Mouse (Mus musculus): ENCODE measurements around the gene Gm8720.
"Not testable (repeated sequence)": the region's sequence is repeated elsewhere in the genome, so short reads cannot be mapped to it uniquely, and the experiment has no call there.

DNA sequence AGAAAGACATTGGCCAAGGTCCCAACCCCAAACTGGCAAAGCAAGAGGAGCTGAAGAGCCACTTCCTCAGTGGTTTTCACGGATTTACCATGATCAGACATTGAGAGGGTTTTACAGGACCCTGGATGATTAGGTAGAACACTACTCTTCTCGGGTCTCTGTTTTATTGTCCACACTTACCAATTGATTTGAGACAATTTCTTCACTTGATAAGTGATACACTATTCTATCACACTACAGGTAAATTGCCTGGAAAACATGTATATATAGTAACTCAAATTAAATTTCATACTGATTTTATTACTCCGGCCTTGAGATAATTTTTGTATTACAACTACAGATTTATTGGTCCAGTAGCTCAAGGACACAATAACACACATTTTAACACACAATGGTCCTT is 47.4 kb downstream of the Gm8720 start, which contains the start of gene Gm4216:
- TF ChIP-seq EP300, CTCF (IDR thresholded peaks at IDR 0.05): not testable (repeated sequence)
